Mouse (Mus musculus) megakaryocyte, embryonic 14.5 days (primary cell): ENCODE results near the gene Ptprb.

ENCODE experiments used
- FLI1 ChIP-seq: IDR thresholded peaks from 2 replicates; pipeline ENCODE4 v1.6.1; 2012; ENCODE audit warnings: low read length, inconsistent platforms, mixed read lengths
- GATA1 ChIP-seq: IDR thresholded peaks from 3 replicates; pipeline ENCODE4 v1.6.1; 2012; ENCODE audit warnings: mixed read lengths, low read length, inconsistent platforms, borderline replicate concordance

DNA sequence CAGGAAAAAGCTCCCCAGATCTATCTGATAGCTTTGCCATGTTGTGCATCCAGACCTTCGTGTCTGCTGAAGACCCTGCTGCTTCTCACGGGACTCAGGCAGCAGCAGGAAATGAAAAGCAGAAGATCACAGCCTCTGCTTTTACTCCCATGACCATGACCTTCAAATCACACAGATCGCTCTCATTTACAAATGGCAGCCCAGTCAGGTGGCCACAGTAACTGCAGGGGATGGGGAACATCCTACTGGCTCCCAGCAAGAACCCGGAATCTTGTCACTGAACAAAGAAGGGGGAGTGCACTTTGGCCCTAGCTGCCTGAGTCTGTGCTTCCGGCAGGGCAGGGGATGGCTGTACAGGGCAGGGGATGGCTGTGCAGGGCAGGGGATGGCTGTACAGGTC is 40.0 kb upstream of the Ptprb start:
- TF ChIP-seq GATA1: no peak
- no peak for TF ChIP-seq FLI1
